27 mouse cellular contexts compared by ENCODE assay signal in the genomic region with DNA sequence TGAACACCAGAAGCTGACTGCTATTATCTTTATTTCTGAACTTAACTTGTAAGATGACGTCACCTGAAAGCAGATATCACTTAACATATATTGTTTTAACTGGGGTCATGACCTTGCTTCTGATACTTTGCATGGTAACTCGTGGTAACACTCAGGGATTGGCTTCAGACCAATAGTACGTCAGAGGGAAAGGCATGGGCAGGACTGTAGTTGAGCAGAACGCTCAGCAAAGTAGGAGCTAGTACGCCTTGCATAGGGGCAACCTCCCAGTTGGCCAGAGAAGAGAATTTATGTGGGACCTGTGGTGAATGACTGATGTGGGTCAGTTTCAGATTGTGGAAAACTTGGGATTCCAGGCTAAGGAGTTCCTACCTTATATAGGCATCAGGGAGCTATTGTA. TPM values are rescaled to one million over a fixed set of nuclear protein-coding genes. Genes with fewer than 3 reads are reported as not detected.
DNase-seq lines count a peak whose midpoint lies in the region; ATAC-seq and TF ChIP-seq lines count a peak whose summit lies in the region.
"Had no signal": no experiment of that assay in that cellular context is flagged by ENCODE, and none has a peak within 500 bp of the region (broad histone marks: within the 10 kb centered on the region; RNA-seq: fewer than 3 reads in every experiment).

No protein-coding gene starts in this region.

- H3K9ac ChIP-seq in embryonic facial prominence, embryonic 13.5 days = no peak overlapping the region
- H3K9ac ChIP-seq in heart, postnatal 0 days (replicated peaks; ENCODE audit: low read depth, low read length) = no peak overlapping the region
- no peak overlapping the region for H3K9ac ChIP-seq in lung, embryonic 14.5 days
- H3K9ac ChIP-seq in limb, embryonic 15.5 days = no peak overlapping the region
- H3K9ac ChIP-seq in midbrain, embryonic 11.5 days (ENCODE audit: low read length) = no peak overlapping the region
- H3K9ac ChIP-seq: forebrain, embryonic 12.5 days; forebrain, embryonic 15.5 days; heart, embryonic 15.5 days; hindbrain, embryonic 13.5 days; intestine, embryonic 15.5 days had no signal

- no peak for ATAC-seq in embryonic facial prominence, embryonic 13.5 days (ENCODE audit: insufficient number of reproducible peaks, insufficient read depth, low FRiP score, low TSS enrichment, low read depth)
- peak; percentile 79; the same call in 1 of the 2 replicates for ATAC-seq in heart, postnatal 0 days (ENCODE audit: insufficient read depth, low read depth)
- ATAC-seq in lung, embryonic 14.5 days (ENCODE audit: insufficient read depth) = no peak
- no peak for ATAC-seq in limb, embryonic 15.5 days (ENCODE audit: insufficient number of reproducible peaks, low FRiP score, low TSS enrichment, low read depth)
- no peak for ATAC-seq in midbrain, embryonic 11.5 days (ENCODE audit: low FRiP score)
- ATAC-seq: forebrain, embryonic 15.5 days; hindbrain, embryonic 16.5 days; intestine, embryonic 15.5 days had no signal

- peaks cover 11% of the 10 kb centered on the region for H3K4me1 ChIP-seq in embryonic facial prominence, embryonic 13.5 days
- H3K4me1 ChIP-seq in embryonic facial prominence, embryonic 10.5 days = no peaks in the 10 kb centered on the region
- no peaks in the 10 kb centered on the region; the same call in 1 of the 2 replicates for H3K4me1 ChIP-seq in heart, postnatal 0 days (ENCODE audit: control insufficient read depth, insufficient read depth)
- H3K4me1 ChIP-seq in lung, embryonic 14.5 days (ENCODE audit: insufficient read depth) = no peaks in the 10 kb centered on the region
- no peaks in the 10 kb centered on the region for H3K4me1 ChIP-seq in lung, adult 2 months (ENCODE audit: control insufficient read depth, insufficient read depth, low read length)
- H3K4me1 ChIP-seq in limb, embryonic 15.5 days = peaks cover 15% of the 10 kb centered on the region
- H3K4me1 ChIP-seq in midbrain, embryonic 11.5 days (ENCODE audit: control insufficient read depth, insufficient read depth, low read length) = no peaks in the 10 kb centered on the region
- H3K4me1 ChIP-seq: forebrain, embryonic 12.5 days; forebrain, embryonic 15.5 days; hindbrain, embryonic 13.5 days; intestine, embryonic 15.5 days had no signal

- no peaks in the 10 kb centered on the region for H3K27me3 ChIP-seq in embryonic facial prominence, embryonic 13.5 days
- H3K27me3 ChIP-seq in embryonic facial prominence, embryonic 10.5 days (replicated peaks; ENCODE audit: low read depth, poor library complexity, severe bottlenecking) = no peaks in the 10 kb centered on the region
- H3K27me3 ChIP-seq in heart, postnatal 0 days (ENCODE audit: control insufficient read depth, insufficient read depth, low read length) = no peaks in the 10 kb centered on the region
- H3K27me3 ChIP-seq in lung, embryonic 14.5 days (ENCODE audit: insufficient read depth, low read length) = no peaks in the 10 kb centered on the region
- H3K27me3 ChIP-seq in limb, embryonic 15.5 days = no peaks in the 10 kb centered on the region
- H3K27me3 ChIP-seq in midbrain, embryonic 11.5 days (ENCODE audit: control insufficient read depth, insufficient read depth, low read length) = no peaks in the 10 kb centered on the region
- H3K27me3 ChIP-seq: CH12.LX; forebrain, embryonic 12.5 days; forebrain, embryonic 15.5 days; heart, embryonic 15.5 days; hindbrain, embryonic 13.5 days; intestine, embryonic 15.5 days had no signal

- TF ChIP-seq POLR2A in lung, adult 2 months (IDR thresholded peaks at IDR 0.05; ENCODE audit: borderline replicate concordance, extremely low read depth, low read depth, low read length) = no peak

- no peak for TF ChIP-seq EP300 in heart, postnatal 0 days (IDR thresholded peaks at IDR 0.05; ENCODE audit: low read depth)

- H3K27ac ChIP-seq in embryonic facial prominence, embryonic 13.5 days = 0 out of 2 replicates have a peak overlapping the region, but pooled peaks have one; percentile 0
- H3K27ac ChIP-seq in embryonic facial prominence, embryonic 10.5 days (replicated peaks) = no peak overlapping the region
- no peak overlapping the region for H3K27ac ChIP-seq in heart, postnatal 0 days (ENCODE audit: low read depth)
- no peak overlapping the region for H3K27ac ChIP-seq in lung, embryonic 14.5 days (ENCODE audit: low read depth)
- peak overlapping the region; percentile 57 for H3K27ac ChIP-seq in limb, embryonic 15.5 days
- H3K27ac ChIP-seq in midbrain, embryonic 11.5 days (ENCODE audit: low read depth, low read length) = no peak overlapping the region
- H3K27ac ChIP-seq: forebrain, embryonic 12.5 days; forebrain, embryonic 15.5 days; heart, embryonic 15.5 days; hindbrain, embryonic 13.5 days; intestine, embryonic 15.5 days had no signal

- DNase-seq in embryonic facial prominence, embryonic 10.5 days (ENCODE audit: low spot score) = no peak
- DNase-seq in heart, postnatal 0 days (ENCODE audit: low spot score) = peak; percentile 48
- DNase-seq in heart, adult 9 months (ENCODE audit: low spot score in 2 of 2) = no peak
- DNase-seq in lung, embryonic 14.5 days = peak; percentile 9
- DNase-seq in lung, adult 2 months = no peak
- no peak for DNase-seq in midbrain, embryonic 11.5 days (ENCODE audit: low spot score, missing footprints)
- DNase-seq: adrenal gland, adult 2 months; adrenal gland, postnatal 14 days; cerebellum, adult 11 months; cerebellum, adult 2 months; cerebellum, adult 9-11 months; cerebellum, postnatal 25 days; gastrocnemius, postnatal 25 days; heart, adult 18-20 months; heart, postnatal 14 days; kidney, adult 11 months had no signal

- WGBS in embryonic facial prominence, embryonic 13.5 days = 54% methylated on average over 5 of the region's 5 CpGs
- WGBS in embryonic facial prominence, embryonic 10.5 days = 71% methylated on average over 5 of the region's 5 CpGs
- WGBS in heart, postnatal 0 days = 20% methylated on average over 5 of the region's 5 CpGs
- 42% methylated on average over 5 of the region's 5 CpGs for WGBS in lung, embryonic 14.5 days
- WGBS in lung, adult 2 months = 61% methylated on average over 5 of the region's 5 CpGs
- WGBS in limb, embryonic 15.5 days = 45% methylated on average over 5 of the region's 5 CpGs
- WGBS in midbrain, embryonic 11.5 days = 79% methylated on average over 5 of the region's 5 CpGs

- H3K4me2 ChIP-seq in embryonic facial prominence, embryonic 13.5 days = no peak overlapping the region
- H3K4me2 ChIP-seq in heart, postnatal 0 days (ENCODE audit: low read depth, low read length) = no peak overlapping the region
- no peak overlapping the region for H3K4me2 ChIP-seq in lung, embryonic 14.5 days
- no peak overlapping the region for H3K4me2 ChIP-seq in limb, embryonic 15.5 days
- H3K4me2 ChIP-seq in midbrain, embryonic 11.5 days = no peak overlapping the region
- H3K4me2 ChIP-seq: forebrain, embryonic 12.5 days; forebrain, embryonic 15.5 days; heart, embryonic 15.5 days; hindbrain, embryonic 13.5 days; intestine, embryonic 15.5 days had no signal

- no peaks in the 10 kb centered on the region for H3K9me3 ChIP-seq in embryonic facial prominence, embryonic 13.5 days
- no peaks in the 10 kb centered on the region for H3K9me3 ChIP-seq in embryonic facial prominence, embryonic 10.5 days
- no peaks in the 10 kb centered on the region for H3K9me3 ChIP-seq in heart, postnatal 0 days (replicated peaks; ENCODE audit: control insufficient read depth, low read length)
- H3K9me3 ChIP-seq in lung, embryonic 14.5 days (ENCODE audit: low read depth, low read length) = no peaks in the 10 kb centered on the region
- no peaks in the 10 kb centered on the region for H3K9me3 ChIP-seq in limb, embryonic 15.5 days
- no peaks in the 10 kb centered on the region for H3K9me3 ChIP-seq in midbrain, embryonic 11.5 days (ENCODE audit: control insufficient read depth, low read length)
- H3K9me3 ChIP-seq: forebrain, embryonic 12.5 days; forebrain, embryonic 15.5 days; G1E; heart, embryonic 15.5 days; hindbrain, embryonic 13.5 days; intestine, embryonic 15.5 days had no signal

- no peaks in the 10 kb centered on the region for H3K36me3 ChIP-seq in embryonic facial prominence, embryonic 13.5 days
- H3K36me3 ChIP-seq in embryonic facial prominence, embryonic 10.5 days (replicated peaks) = no peaks in the 10 kb centered on the region
- no peaks in the 10 kb centered on the region for H3K36me3 ChIP-seq in heart, postnatal 0 days (replicated peaks; ENCODE audit: control insufficient read depth, insufficient read depth, low read length)
- H3K36me3 ChIP-seq in lung, embryonic 14.5 days (ENCODE audit: insufficient read depth) = no peaks in the 10 kb centered on the region
- no peaks in the 10 kb centered on the region for H3K36me3 ChIP-seq in limb, embryonic 15.5 days
- H3K36me3 ChIP-seq in midbrain, embryonic 11.5 days (ENCODE audit: control insufficient read depth, insufficient read depth, low read length) = no peaks in the 10 kb centered on the region
- H3K36me3 ChIP-seq: forebrain, embryonic 12.5 days; forebrain, embryonic 15.5 days; G1E; heart, embryonic 15.5 days; hindbrain, embryonic 13.5 days; intestine, embryonic 15.5 days had no signal

- TF ChIP-seq CTCF in heart, postnatal 0 days (IDR thresholded peaks at IDR 0.05; ENCODE audit: low read depth) = no peak
- no peak for TF ChIP-seq CTCF in lung, embryonic 14.5 days (IDR thresholded peaks at IDR 0.05; ENCODE audit: low read depth)
- TF ChIP-seq CTCF in lung, adult 2 months (IDR thresholded peaks at IDR 0.05; ENCODE audit: insufficient read depth, low read length) = no peak

- H3K4me3 ChIP-seq in embryonic facial prominence, embryonic 13.5 days = no peak overlapping the region
- H3K4me3 ChIP-seq in embryonic facial prominence, embryonic 10.5 days = no peak overlapping the region
- H3K4me3 ChIP-seq in heart, postnatal 0 days (ENCODE audit: low read depth, low read length) = no peak overlapping the region
- H3K4me3 ChIP-seq in lung, embryonic 14.5 days (ENCODE audit: low read depth, low read length) = no peak overlapping the region
- H3K4me3 ChIP-seq in lung, adult 2 months (replicated peaks; ENCODE audit: extremely low read depth, low read depth, low read length) = no peak overlapping the region
- no peak overlapping the region for H3K4me3 ChIP-seq in limb, embryonic 15.5 days
- H3K4me3 ChIP-seq in midbrain, embryonic 11.5 days (ENCODE audit: low read depth, low read length) = no peak overlapping the region
- H3K4me3 ChIP-seq: erythroblast, embryonic 14.5 days; forebrain, embryonic 12.5 days; forebrain, embryonic 15.5 days; heart, embryonic 15.5 days; hindbrain, embryonic 13.5 days; intestine, embryonic 15.5 days had no signal

RNA-seq across cellular contexts. Expression of a gene that starts 35.6 kb away (rescaled TPM):
- polyA plus RNA-seq in embryonic facial prominence, embryonic 13.5 days (2015; fragmentation: Nextera tagmentation; extraction: Ambion mirVana) = 28.7 and 28.8 TPM in 2 replicates
- 15.9 and 17.8 TPM in 2 replicates for polyA plus RNA-seq in embryonic facial prominence, embryonic 10.5 days (2016; fragmentation: Nextera tagmentation; extraction: Ambion mirVana)
- total RNA-seq in heart, postnatal 0 days (2014; rRNA removed; ENCODE audit: low replicate concordance) = 71.6 and 87.7 TPM in 2 replicates
- 12.5 and 14.3 TPM in 2 replicates for polyA plus RNA-seq in heart, postnatal 0 days (2015; fragmentation: Nextera tagmentation; extraction: Ambion mirVana)
- 31.1 TPM in 2 replicates for polyA plus RNA-seq in lung, embryonic 14.5 days (2014; fragmentation: Nextera tagmentation; extraction: Ambion mirVana)
- 29.2 and 39.0 TPM in 2 replicates for polyA plus RNA-seq in lung, adult 2 months (2012; rRNA removed)
- polyA plus RNA-seq in limb, embryonic 15.5 days (2015; fragmentation: Nextera tagmentation; extraction: Ambion mirVana) = 18.8 and 22.1 TPM in 2 replicates
- polyA plus RNA-seq in midbrain, embryonic 11.5 days (2014; fragmentation: Nextera tagmentation; extraction: Ambion mirVana) = 21.8 and 24.6 TPM in 2 replicates

Comparison
In these comparisons a context has a peak if more than half of its experiments do, and no peak if none do; other contexts are left out.
1. H3K27ac ChIP-seq: peak in embryonic facial prominence, embryonic 13.5 days (single experiment) and limb, embryonic 15.5 days (single experiment); none in embryonic facial prominence, embryonic 10.5 days (single experiment), heart, postnatal 0 days (single experiment), lung, embryonic 14.5 days (single experiment) and midbrain, embryonic 11.5 days (single experiment).
2. DNase-seq: peak in heart, postnatal 0 days (single experiment) and lung, embryonic 14.5 days (single experiment); none in embryonic facial prominence, embryonic 10.5 days (single experiment), heart, adult 9 months (0 of 2), lung, adult 2 months (single experiment) and midbrain, embryonic 11.5 days (single experiment).